Mouse (Mus musculus) stomach, embryonic 15.5 days (tissue): Measurements from ENCODE around the gene Tfap4. TPM values are rescaled to one million over a fixed set of nuclear protein-coding genes. Genes with fewer than 3 reads are reported as not detected.
"Not testable (repeated sequence)": the region's sequence is repeated elsewhere in the genome, so short reads cannot be mapped to it uniquely, and the experiment has no call there.

Experiments
- ATAC-seq: fragments of 200-750 bp; cut with Nextera tagmentation; 2 replicates; pipeline ENCODE4 v1.8.0; 2017; ENCODE audit warnings: low read depth, moderate number of reproducible peaks, moderate TSS enrichment; ENCODE audit not compliant: insufficient read depth, low FRiP score
- H3K27ac ChIP-seq: fragments of 300-500 bp; sonication (generic); 2 replicates; pipeline ENCODE4 v1.5.1; 2015; ENCODE audit warnings: mild to moderate bottlenecking, inconsistent platforms
- H3K27me3 ChIP-seq: fragments of 300-500 bp; sonication (generic); replicated peaks from 2 replicates; pipeline ENCODE4 v1.6.1; 2015; ENCODE audit warnings: inconsistent platforms
- H3K36me3 ChIP-seq: fragments of 300-500 bp; sonication (generic); 2 replicates; pipeline ENCODE4 v1.6.1; 2015; ENCODE audit warnings: inconsistent platforms
- H3K4me1 ChIP-seq: fragments of 300-500 bp; sonication (generic); 2 replicates; pipeline ENCODE4 v1.6.1; 2015; ENCODE audit warnings: inconsistent platforms
- H3K4me2 ChIP-seq: fragments of 300-500 bp; sonication (generic); 2 replicates; pipeline ENCODE4 v1.6.1; 2015; ENCODE audit warnings: mild to moderate bottlenecking, inconsistent platforms
- H3K4me3 ChIP-seq: fragments of 300-500 bp; sonication (generic); replicated peaks from 2 replicates; pipeline ENCODE4 v1.5.1; 2015; ENCODE audit warnings: inconsistent platforms
- H3K9ac ChIP-seq: fragments of 300-500 bp; sonication (generic); 2 replicates; pipeline ENCODE4 v1.6.1; 2015; ENCODE audit warnings: inconsistent platforms
- H3K9me3 ChIP-seq: fragments of 300-500 bp; sonication (generic); 2 replicates; pipeline ENCODE4 v1.6.1; 2016; ENCODE audit warnings: inconsistent platforms
- WGBS: fragments of 180-500 bp; shearing (Covaris S2); methylation state at CpG from one replicate; pipeline ENCODE4 v1.1.7; 2015; 5-methylcytosine and 5-hydroxymethylcytosine counted together
- polyA plus RNA-seq: library from polyadenylated mRNA; unstranded; fragments of >200 nt; fragmentation: Nextera tagmentation; extraction: Ambion mirVana; gene quantifications from 2 replicates; pipeline ENCODE4 v1.2.1, GENCODE M21; 2015

The Tfap4 gene
- polyA plus RNA-seq, 1 experiment from 2014 or later, result 20.3 TPM

DNA sequence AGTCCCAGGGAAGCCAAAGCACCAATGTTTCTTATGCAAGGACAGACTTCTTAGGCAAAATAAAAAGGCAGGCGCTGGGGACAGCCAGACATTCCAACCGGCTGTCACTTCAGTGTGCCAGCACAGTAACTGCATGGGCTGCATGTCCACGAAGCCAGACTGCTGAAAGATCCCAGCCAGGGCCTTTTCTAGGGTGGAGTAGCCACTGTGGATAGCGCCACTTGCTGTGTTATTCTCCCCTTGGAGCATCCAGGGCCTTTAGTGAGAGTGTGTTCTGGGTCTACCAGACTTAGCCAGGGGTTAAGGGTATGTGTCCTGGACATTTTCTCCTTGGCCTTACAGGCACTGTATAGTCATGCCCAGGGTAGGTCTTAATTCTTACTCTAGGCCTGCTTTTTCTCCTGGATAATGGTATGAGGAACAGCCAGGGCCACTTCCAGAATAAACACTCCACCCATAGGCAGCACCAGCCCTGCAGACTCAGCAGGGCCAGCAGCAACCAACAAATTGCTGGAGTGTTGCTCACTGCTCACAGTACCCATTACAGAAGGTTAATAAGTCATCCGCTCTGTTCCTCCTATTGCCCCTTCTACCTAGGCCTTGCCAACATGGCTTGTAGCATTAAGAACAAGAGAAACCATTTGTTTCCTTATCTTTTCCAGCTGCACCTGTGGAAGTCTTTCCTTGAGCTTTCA lies 28.0 kb upstream of the Tfap4 start:
- H3K27ac ChIP-seq, result peak overlapping the region; percentile 90
- H3K27me3 ChIP-seq, result no peaks in the 10 kb centered on the region
- ATAC-seq, result no peak
- H3K9me3 ChIP-seq, result no peaks in the 10 kb centered on the region
- H3K4me1 ChIP-seq, result peaks cover 20% of the 10 kb centered on the region
- WGBS, result 51% methylated on average over 5 of the region's 5 CpGs
- H3K9ac ChIP-seq, result no peak overlapping the region
- H3K36me3 ChIP-seq, result 0 out of 2 replicates have a peak, but pooled peaks cover 4% of the 10 kb centered on the region
- H3K4me2 ChIP-seq, result peak overlapping the region; percentile 54; the same call in 1 of the 2 replicates
- H3K4me3 ChIP-seq, result no peak overlapping the region

DNA sequence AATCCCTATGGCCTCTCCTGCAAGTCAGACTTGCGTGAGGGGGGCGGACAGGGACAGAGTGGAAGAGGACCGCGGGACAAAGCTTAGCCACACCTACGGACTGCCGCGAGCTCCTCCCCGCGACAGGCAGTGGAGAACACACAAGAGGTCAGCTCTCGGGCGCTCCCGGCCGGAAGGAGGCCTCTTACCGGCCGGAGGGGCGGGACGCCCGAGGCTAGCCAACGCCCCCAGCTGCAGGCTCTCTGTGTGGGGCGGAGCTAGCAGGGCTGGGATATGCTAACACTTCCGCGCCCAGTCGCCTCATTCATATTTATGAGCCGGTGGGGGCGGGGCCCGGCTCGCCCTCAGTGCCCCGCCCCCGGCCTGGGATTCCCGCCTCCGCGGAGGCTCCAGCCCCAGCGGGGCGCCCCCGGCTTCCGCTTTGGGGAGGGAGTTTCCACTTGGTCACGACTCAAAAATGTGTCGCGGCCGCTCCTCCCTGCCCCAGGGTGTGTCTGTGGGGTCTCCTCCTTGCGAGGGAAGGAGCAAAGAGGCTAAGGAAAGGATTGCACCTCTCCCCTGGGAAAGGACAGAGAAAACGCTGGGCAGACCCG lies 27.0 kb upstream of the Tfap4 start:
- ATAC-seq, result peak; percentile 99

DNA sequence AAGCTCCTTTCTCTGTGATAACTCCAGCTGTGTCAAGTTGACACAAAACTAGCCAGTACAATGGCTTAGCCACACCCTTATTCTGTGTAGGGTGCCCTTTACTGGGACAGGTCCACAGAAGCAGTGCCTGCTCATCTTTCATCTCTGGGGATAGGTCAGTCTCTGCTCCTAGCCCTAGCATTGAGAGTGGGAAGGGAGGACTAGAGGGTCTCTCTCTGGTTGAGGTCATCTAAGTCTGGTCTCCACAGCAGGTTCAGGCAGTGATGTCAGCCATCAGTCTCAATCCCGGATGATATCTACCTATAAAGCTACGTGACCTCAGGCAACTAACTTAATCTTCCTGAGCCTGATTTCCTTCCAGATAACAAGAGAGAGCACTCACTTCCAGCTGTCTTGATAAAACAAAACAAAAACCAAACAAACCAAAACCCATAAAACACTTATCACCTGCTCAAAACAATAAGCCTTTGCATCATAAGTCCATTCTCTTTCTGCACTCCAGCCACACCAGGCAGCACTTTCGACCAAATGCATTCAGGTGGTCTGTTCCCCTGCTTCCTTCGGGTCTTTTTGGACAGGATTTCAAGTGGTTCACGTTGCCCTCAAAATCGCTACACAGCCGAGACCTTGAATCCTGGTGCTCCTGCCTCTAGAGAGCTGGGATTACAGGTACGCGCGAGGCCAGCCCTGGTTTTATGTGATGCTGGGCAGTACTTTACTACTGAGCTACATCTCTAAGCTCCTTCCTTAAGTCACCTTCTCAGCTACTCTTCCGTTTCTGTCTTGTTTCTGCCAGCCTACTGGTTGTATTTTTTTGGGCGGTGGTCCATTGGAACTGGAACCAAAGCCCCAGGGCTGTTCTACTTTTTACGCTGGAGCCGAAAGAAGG lies 26.2 kb upstream of the Tfap4 start:
- WGBS, result 4% methylated on average over 14 of the region's 14 CpGs
- H3K27ac ChIP-seq, result peak overlapping the region; percentile 75
- peak; percentile 11 for ATAC-seq

More for the DNA sequence above, 27.0 kb upstream of the Tfap4 start:
- peak overlapping the region; percentile 90 for H3K27ac ChIP-seq
- H3K9ac ChIP-seq, result 0 out of 2 replicates have a peak overlapping the region, but pooled peaks have one; percentile 14
- 0 out of 2 replicates have a peak, but pooled peaks cover 4% of the 10 kb centered on the region for H3K36me3 ChIP-seq
- peaks cover 15% of the 10 kb centered on the region for H3K4me1 ChIP-seq
- H3K4me3 ChIP-seq, result peak overlapping the region; percentile 36
- peak overlapping the region; percentile 62 for H3K4me2 ChIP-seq
- H3K9me3 ChIP-seq, result no peaks in the 10 kb centered on the region
- WGBS, result under 1% methylated on average over 43 of the region's 43 CpGs
- no peaks in the 10 kb centered on the region for H3K27me3 ChIP-seq

DNA sequence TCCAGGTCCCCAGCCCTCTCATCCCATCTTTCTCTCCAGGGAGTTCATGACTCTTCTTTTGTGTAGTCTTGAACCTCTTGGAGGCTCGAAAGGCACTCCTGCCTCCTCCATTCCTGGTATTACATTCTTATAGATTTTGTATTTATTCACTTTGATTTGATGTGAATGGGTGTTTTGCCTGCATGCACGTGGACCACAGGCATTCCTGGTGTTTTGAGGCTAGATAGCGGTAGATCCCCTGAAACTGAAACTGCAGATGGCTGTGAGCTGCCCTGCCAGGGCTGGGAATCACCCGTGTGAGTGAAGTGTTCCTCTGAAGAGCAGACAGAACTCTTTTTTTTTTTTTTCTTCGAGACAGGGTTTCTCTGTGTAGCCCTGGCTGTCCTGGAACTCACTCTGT lies 24.8 kb upstream of the Tfap4 start:
- no peak overlapping the region for H3K4me2 ChIP-seq
- H3K27me3 ChIP-seq, result no peaks in the 10 kb centered on the region
- H3K4me3 ChIP-seq, result no peak overlapping the region
- no peak for ATAC-seq
- H3K4me1 ChIP-seq, result peaks cover 15% of the 10 kb centered on the region
- H3K9me3 ChIP-seq, result no peaks in the 10 kb centered on the region
- no peak overlapping the region for H3K9ac ChIP-seq
- no peak overlapping the region for H3K27ac ChIP-seq
- H3K36me3 ChIP-seq, result no peaks in the 10 kb centered on the region
- 76% methylated on average over 5 of the region's 5 CpGs for WGBS

More for the DNA sequence above, 26.2 kb upstream of the Tfap4 start:
- H3K4me3 ChIP-seq, result peak overlapping the region; percentile 36
- H3K27me3 ChIP-seq, result no peaks in the 10 kb centered on the region
- peak overlapping the region; percentile 62 for H3K4me2 ChIP-seq
- H3K36me3 ChIP-seq, result 0 out of 2 replicates have a peak, but pooled peaks cover 4% of the 10 kb centered on the region
- H3K4me1 ChIP-seq, result peaks cover 15% of the 10 kb centered on the region
- 0 out of 2 replicates have a peak overlapping the region, but pooled peaks have one; percentile 14 for H3K9ac ChIP-seq
- no peaks in the 10 kb centered on the region for H3K9me3 ChIP-seq

DNA sequence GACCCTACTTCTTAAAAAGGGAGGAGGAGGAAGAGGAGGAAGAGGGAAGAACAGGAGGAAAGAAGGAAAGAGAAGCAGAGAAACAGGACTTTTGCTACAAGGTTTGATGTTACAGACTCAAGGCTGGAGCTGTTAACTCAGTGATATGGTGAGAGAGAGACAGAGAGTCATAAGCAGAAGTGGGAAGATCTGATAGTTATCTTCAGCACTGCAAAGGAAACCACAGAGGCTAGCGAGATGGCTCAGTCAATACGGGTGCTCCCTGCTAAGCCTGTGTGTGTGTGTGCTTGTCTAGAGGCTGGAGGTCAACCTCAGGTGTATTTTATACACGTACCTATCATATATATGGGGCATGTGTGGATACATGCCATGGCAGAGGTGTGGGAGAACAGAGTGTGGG lies 24.2 kb upstream of the Tfap4 start:
- Histone ChIP-seq H3K36me3 (no peaks in the 10 kb centered on the region), H3K27ac (no peak overlapping the region), H3K4me1 (peaks cover 15% of the 10 kb centered on the region), H3K9ac (no peak overlapping the region), H3K4me3 (no peak overlapping the region), H3K4me2 (no peak overlapping the region), H3K27me3 (no peaks in the 10 kb centered on the region), H3K9me3 (no peaks in the 10 kb centered on the region)
- no peak for ATAC-seq
- WGBS, result 76% methylated on average over 3 of the region's 3 CpGs

DNA sequence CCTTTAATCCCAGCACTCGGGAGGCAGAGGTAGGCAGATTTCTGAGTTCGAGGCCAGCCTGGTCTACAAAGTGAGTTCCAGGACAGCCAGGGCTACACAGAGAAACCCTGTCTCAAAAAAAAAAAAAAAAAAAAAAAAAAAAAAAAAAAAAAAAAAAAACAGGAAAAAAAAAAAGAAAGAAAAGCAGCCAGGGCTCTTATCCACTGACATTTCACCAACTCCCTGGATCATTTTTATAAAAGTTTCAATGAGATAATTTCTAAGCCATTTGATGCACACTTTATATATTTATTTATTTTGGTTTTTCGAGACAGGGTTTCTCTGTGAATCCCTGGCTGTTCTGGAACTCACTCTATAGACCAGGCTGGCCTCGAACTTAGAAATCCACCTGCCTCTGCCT lies 21.5 kb upstream of the Tfap4 start:
- H3K4me3 ChIP-seq, H3K4me1 ChIP-seq, H3K9me3 ChIP-seq, H3K36me3 ChIP-seq, H3K27me3 ChIP-seq, H3K9ac ChIP-seq, H3K27ac ChIP-seq, ATAC-seq, H3K4me2 ChIP-seq: not testable (repeated sequence)
- WGBS, result 81% methylated on average over 4 of the region's 4 CpGs

DNA sequence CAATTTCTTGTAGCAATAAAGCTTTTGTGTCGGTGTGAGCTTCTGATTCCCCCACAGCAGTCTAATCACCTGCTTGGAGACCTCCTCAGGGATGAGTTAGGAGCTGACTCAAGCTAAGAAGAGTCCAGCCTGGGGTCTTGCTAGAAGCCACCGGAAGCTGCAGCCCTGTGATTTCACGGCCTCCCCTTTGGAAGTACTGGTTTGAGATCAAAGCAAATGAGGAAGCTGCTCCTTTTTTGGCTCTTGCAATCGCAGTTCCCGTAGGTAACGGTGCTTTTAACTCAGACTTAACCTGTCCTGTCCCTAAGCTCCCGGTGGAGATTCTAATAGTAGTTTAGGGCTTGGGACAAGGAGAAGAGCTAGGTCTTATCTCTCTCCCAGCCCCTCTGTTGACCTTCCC lies 19.0 kb upstream of the Tfap4 start:
- H3K36me3 ChIP-seq, result no peaks in the 10 kb centered on the region
- no peak overlapping the region for H3K27ac ChIP-seq
- H3K4me2 ChIP-seq, result no peak overlapping the region
- 57% methylated on average over 7 of the region's 7 CpGs for WGBS
- no peaks in the 10 kb centered on the region for H3K9me3 ChIP-seq
- H3K27me3 ChIP-seq, result no peaks in the 10 kb centered on the region
- ATAC-seq, result no peak
- no peak overlapping the region for H3K4me3 ChIP-seq
- H3K9ac ChIP-seq, result no peak overlapping the region
- H3K4me1 ChIP-seq, result no peaks in the 10 kb centered on the region

DNA sequence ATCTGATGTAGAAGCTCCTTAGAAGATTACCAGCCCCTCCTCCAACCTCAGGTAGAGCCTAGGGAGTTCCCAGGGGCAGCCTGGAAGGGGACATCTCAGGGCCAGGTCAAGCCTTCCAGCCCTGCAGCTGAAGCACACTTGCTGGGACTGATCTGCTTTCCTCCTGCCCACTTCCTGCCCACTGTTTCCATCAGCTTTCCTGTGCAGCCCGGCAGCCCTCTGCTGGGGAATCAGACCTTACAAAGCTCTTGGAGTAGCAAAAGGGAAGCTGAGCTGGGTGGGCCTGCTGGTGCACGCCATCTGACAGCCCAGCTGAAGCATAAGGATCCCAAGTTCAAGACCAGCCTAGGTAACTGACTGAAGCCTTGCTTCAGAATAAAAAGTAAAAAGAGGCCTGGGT lies 17.2 kb upstream of the Tfap4 start:
- H3K4me3 ChIP-seq, result no peak overlapping the region
- WGBS, result 54% methylated on average over 2 of the region's 2 CpGs
- H3K4me2 ChIP-seq, result no peak overlapping the region
- no peaks in the 10 kb centered on the region for H3K36me3 ChIP-seq
- H3K9ac ChIP-seq, result no peak overlapping the region
- no peaks in the 10 kb centered on the region for H3K9me3 ChIP-seq
- H3K27ac ChIP-seq, result no peak overlapping the region
- H3K27me3 ChIP-seq, result no peaks in the 10 kb centered on the region
- no peaks in the 10 kb centered on the region for H3K4me1 ChIP-seq
- ATAC-seq, result no peak

DNA sequence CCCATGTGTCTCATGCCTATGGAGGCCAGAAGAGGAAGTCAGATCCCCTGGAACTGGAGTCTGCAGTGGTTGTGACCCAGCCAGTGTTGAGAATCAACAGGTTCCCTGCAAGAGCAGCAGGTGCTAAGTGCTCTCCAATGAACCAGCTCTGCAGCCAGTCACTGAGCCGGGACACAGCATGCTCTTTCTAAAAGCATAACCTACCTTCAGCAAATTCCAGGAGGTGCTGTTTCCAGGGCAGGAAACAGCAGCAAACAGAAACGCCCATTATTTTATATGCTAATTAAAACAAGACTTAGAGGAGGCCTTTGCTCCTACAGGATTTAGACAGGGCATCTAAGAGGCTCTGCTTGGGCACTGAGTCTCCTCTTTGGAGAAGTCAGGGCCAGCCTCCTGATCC lies 16.4 kb upstream of the Tfap4 start:
- H3K4me1 ChIP-seq, result no peaks in the 10 kb centered on the region
- no peak for ATAC-seq
- no peaks in the 10 kb centered on the region for H3K27me3 ChIP-seq
- no peak overlapping the region for H3K27ac ChIP-seq
- no peaks in the 10 kb centered on the region for H3K9me3 ChIP-seq
- no peaks in the 10 kb centered on the region for H3K36me3 ChIP-seq
- WGBS, result 61% methylated on average over 2 of the region's 2 CpGs
- H3K4me3 ChIP-seq, result no peak overlapping the region
- no peak overlapping the region for H3K9ac ChIP-seq
- no peak overlapping the region for H3K4me2 ChIP-seq

DNA sequence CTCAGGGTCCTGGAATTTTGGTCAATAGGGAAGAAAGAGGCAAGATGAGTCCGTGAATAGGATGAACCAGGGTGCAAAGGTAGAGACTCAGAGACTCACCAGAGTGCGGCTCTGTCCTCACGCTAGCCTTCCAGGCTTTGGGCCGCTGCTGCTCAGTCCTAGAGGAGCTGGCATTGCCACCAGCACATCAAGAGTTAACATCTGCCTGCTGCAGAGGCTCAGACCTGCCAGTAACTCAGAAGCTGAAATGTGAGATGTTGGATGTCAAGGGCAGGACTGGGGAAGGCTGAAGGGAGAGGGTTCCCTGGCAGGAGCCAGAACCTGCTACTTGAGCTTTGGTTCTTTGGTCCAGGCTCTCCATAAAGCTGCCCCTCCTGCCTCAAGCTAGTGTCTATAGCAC lies 11.1 kb upstream of the Tfap4 start:
- no peak for ATAC-seq
- no peak overlapping the region for H3K4me2 ChIP-seq
- no peaks in the 10 kb centered on the region for H3K36me3 ChIP-seq
- no peaks in the 10 kb centered on the region for H3K9me3 ChIP-seq
- no peaks in the 10 kb centered on the region for H3K4me1 ChIP-seq
- no peak overlapping the region for H3K9ac ChIP-seq
- no peaks in the 10 kb centered on the region for H3K27me3 ChIP-seq
- WGBS, result 51% methylated on average over 4 of the region's 4 CpGs
- H3K27ac ChIP-seq, result no peak overlapping the region
- no peak overlapping the region for H3K4me3 ChIP-seq

DNA sequence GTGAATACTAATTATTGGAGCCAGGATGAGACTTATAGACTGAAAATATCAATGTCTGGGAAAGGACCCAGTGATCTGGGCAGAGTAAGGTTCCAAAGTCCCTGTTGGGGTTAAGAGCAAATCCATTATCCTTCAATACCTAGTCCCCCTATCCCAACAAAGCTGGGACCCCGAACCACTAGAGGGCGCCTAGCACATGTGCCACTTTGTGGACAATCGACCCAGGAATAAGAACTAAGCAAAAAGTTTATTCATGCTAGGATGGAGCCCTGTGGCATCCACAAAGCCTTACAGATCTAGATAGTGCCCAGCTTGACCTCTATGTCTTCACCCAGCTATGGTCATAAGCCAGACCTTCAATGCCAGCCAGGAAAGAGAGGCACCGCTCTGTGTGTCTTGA lies 8.3 kb upstream of the Tfap4 start:
- Histone ChIP-seq H3K9ac (no peak overlapping the region), H3K36me3 (no peaks in the 10 kb centered on the region), H3K4me3 (no peak overlapping the region), H3K9me3 (no peaks in the 10 kb centered on the region), H3K27ac (no peak overlapping the region), H3K4me2 (no peak overlapping the region), H3K27me3 (no peaks in the 10 kb centered on the region), H3K4me1 (no peaks in the 10 kb centered on the region)
- 19% methylated on average over 4 of the region's 4 CpGs for WGBS
- peak; percentile 65; the same call in 1 of the 2 replicates for ATAC-seq
